Mouse (Mus musculus) spleen, adult 2 months (tissue): Measurements from ENCODE around the gene Lrp3.

Experiments used
- CTCF ChIP-seq: fragments of 200-500 bp; IDR thresholded peaks from 2 replicates; pipeline ENCODE4 v1.5.1; 2011; ENCODE audit warnings: mild to moderate bottlenecking, inconsistent platforms; ENCODE audit not compliant: insufficient read depth, insufficient read length, insufficient replicate concordance; ENCODE audit errors: extremely low read depth
- POLR2A ChIP-seq: fragments of 200-500 bp; IDR thresholded peaks from 2 replicates; pipeline ENCODE4 v1.6.1; 2011; ENCODE audit warnings: low read depth, low read length, inconsistent platforms

- TF ChIP-seq POLR2A (no peak), CTCF (no peak)
Observed at GRCm38 (mm10) chr7:35215225-35215624, at the start of gene Lrp3.
